Mouse (Mus musculus): ENCODE measurements around the gene Spata13.

Gene Spata13

DNA sequence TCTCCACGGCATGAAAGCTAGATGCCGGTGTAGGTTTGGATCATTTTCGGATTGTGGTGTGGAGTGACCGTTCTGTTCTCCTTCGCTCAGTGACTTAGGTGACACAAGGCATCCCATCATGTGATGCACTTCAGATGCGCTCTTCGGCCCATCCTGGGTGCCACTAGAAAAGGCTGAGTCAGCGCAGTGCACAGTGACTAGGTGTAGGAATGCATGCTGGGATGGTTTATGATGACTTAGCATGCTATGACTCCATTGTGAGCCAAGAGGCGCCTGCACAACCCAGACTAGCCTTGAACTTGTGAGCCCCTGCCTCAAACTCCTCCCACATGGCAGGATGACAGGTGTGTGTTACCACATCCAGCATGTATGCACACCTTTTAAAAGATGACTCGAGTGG, 112.3 kb downstream of the Spata13 start:
- DNase-seq (ENCODE audit: extremely low spot score, low spot score): no peak

DNA sequence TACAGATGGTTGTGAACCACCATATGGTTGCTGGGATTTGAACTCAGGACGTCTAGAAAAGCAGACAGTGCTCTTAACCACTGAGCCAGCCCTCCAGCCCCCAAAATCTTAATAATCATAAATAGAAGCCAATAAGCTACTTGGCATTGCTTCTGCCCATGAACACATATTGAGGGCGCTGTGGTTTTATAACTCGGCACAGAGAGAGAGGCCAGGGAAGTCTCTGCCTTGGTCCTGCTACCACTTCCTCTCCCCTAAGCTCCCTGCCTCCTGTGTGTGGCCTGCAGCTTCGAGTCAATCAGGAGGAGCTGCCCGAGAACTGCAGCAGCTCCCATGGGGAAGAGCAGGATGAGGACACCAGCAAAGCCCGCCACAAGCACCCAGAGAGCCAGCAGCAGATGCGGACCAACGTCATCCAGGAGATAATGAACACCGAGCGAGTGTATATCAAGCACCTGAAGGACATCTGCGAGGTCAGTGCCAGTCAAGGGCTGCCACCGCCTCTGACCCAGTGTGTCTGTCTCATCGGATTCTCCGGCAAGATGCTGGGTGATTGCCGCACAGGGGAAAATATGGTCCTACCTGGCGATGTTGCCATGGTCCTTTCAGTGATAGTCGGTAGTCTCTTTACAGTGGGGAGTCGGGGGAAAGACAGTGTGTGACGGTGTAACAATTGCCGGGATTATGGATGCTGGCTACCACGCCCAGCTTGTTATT, 113.5 kb downstream of the Spata13 start:
- no peak for DNase-seq (ENCODE audit: extremely low spot score, low spot score)

DNA sequence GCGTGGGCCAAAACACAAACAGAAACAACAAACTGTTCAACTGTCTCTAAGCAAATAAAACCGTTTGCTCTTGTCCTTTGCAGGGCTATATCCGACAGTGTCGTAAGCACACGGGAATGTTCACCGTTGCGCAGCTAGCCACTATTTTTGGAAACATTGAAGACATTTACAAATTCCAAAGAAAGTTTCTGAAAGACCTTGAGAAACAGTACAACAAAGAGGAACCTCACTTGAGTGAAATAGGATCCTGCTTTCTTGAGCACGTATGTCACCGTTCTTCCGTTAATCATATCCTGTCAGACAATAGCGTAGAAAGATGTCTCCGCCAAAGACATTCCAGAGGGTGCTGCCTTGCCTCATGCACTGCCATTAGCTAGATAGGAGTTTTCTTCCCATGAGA, 116.1 kb downstream of the Spata13 start:
- no peak for DNase-seq (ENCODE audit: extremely low spot score, low spot score)

- no peak for DNase-seq (ENCODE audit: extremely low spot score, low spot score)
Observed at GRCm38 (mm10) chr14:60751581-60751980, 117.8 kb downstream of the Spata13 start.

- DNase-seq (ENCODE audit: extremely low spot score, low spot score): no peak
Observed at GRCm38 (mm10) chr14:60752892-60753800, 119.3 kb downstream of the Spata13 start.

GRCm38 (mm10) chr14:60753801-60754126, 120.0 kb downstream of the Spata13 start:
- no peak for DNase-seq (ENCODE audit: extremely low spot score, low spot score)

- no peak for DNase-seq (ENCODE audit: extremely low spot score, low spot score)
Observed at GRCm38 (mm10) chr14:60754656-60755055, 120.9 kb downstream of the Spata13 start.

DNA sequence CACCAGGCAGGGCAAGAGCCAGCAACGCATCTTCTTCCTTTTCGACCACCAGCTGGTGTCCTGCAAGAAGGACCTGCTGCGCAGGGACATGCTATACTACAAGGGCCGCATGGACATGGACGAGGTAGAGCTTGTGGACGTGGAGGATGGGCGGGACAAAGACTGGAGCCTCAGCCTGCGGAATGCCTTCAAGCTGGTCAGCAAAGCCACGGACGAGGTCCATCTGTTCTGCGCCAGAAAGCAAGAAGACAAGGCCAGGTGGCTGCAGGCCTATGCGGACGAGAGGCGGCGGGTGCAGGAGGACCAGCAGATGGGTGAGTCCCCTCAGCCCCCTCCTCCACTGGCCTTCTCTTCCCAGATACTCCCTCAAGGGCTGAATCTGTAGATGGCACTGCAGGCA, 122.5 kb downstream of the Spata13 start:
- no peak for DNase-seq (ENCODE audit: extremely low spot score, low spot score)

GRCm38 (mm10) chr14:60757265-60757664, 123.5 kb downstream of the Spata13 start:
- DNase-seq (ENCODE audit: extremely low spot score, low spot score): no peak

- no peak for DNase-seq (ENCODE audit: extremely low spot score, low spot score)
Observed at GRCm38 (mm10) chr14:60757722-60758121, 123.9 kb downstream of the Spata13 start.

GRCm38 (mm10) chr14:60759097-60759496, 125.3 kb downstream of the Spata13 start:
- DNase-seq (ENCODE audit: extremely low spot score, low spot score): no peak

- no peak for DNase-seq (ENCODE audit: extremely low spot score, low spot score)
Observed at GRCm38 (mm10) chr14:60761801-60762200, 128.0 kb downstream of the Spata13 start.

- no peak for DNase-seq (ENCODE audit: extremely low spot score, low spot score)
Observed at GRCm38 (mm10) chr14:60762754-60763153, 129.0 kb downstream of the Spata13 start.

- DNase-seq (ENCODE audit: extremely low spot score, low spot score): no peak
Observed at GRCm38 (mm10) chr14:60763746-60764145, 129.9 kb downstream of the Spata13 start.

DNA sequence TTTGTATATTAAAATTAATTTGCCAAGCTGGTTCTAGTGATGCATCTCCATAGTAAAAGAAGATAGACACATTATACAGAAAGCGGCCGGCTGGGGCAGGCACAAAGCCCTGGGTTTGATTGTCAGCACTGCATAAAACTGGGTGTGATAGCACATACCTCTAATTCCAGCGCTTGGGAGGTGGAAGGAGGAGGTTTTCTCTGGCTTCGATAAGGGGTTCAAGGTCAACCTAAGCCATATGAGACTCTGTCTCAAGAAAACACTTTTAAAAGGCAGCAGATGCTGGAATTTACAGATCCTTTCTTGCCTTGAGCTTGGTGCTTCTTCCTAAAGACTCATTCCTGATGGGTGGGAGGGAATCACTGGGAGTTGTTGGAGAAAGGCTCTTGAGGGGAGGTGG, 130.7 kb downstream of the Spata13 start:
- no peak for DNase-seq (ENCODE audit: extremely low spot score, low spot score)

- DNase-seq (ENCODE audit: extremely low spot score, low spot score): no peak
Observed at GRCm38 (mm10) chr14:60765025-60765424, 131.2 kb downstream of the Spata13 start.

- DNase-seq (ENCODE audit: extremely low spot score, low spot score): no peak
Observed at GRCm38 (mm10) chr14:60767884-60768283, 134.1 kb downstream of the Spata13 start, which contains the start of gene C1qtnf9. Gene C1qtnf9 (plus strand): TSS chr14:60768134.

- no peak for DNase-seq (ENCODE audit: extremely low spot score, low spot score)
Observed at GRCm38 (mm10) chr14:60769340-60769739, 135.5 kb downstream of the Spata13 start.

- DNase-seq (ENCODE audit: extremely low spot score, low spot score): no peak
Observed at GRCm38 (mm10) chr14:60770594-60770993, 136.8 kb downstream of the Spata13 start.

DNA sequence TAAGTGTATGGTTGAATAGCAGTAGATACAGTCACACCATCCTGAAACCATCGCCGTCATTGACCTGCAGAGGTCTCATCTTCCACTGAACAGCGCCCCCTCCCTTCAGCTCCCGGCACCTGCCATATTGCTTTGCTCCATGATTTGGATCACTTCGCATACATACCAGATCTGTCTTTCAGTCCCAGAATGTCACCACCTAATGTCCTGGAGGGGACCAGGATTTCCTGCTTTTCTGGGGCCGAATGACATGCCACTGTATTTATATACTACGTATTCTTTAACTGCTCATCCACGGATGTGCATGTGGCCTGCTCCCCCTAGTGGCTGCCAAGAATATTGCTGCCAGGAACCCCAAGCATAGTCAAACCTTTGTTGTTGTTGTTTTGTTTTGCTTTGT, 137.3 kb downstream of the Spata13 start:
- DNase-seq (ENCODE audit: extremely low spot score, low spot score): peak; percentile 80

GRCm38 (mm10) chr14:60773476-60773875, 139.7 kb downstream of the Spata13 start:
- DNase-seq (ENCODE audit: extremely low spot score, low spot score): no peak

GRCm38 (mm10) chr14:60776521-60776920, 142.7 kb downstream of the Spata13 start:
- no peak for DNase-seq (ENCODE audit: extremely low spot score, low spot score)

GRCm38 (mm10) chr14:60777485-60777919, 143.7 kb downstream of the Spata13 start:
- no peak for DNase-seq (ENCODE audit: extremely low spot score, low spot score)

Measured in neural tube, embryonic 10.5 days (tissue).